Comparison of ENCODE assay signal across 8 mouse cellular contexts in genomic region chr14:46761186-46761585, GRCm38 (mm10). TPM values are rescaled to one million over a fixed set of nuclear protein-coding genes. Genes with fewer than 3 reads are reported as not detected.
A peak's percentile ranks its signal among the peaks of the same experiment; 100 is the strongest.
DNase-seq lines count a peak whose midpoint lies in the region; ATAC-seq and TF ChIP-seq lines count a peak whose summit lies in the region.

No protein-coding gene starts in this region.

- H3K9ac ChIP-seq in midbrain, postnatal 0 days (replicated peaks; ENCODE audit: low read length, poor library complexity, severe bottlenecking) = peak overlapping the region; percentile 78

- peak overlapping the region; percentile 67; the same call in 1 of the 2 replicates for H3K4me3 ChIP-seq in layer of hippocampus, adult 2 months
- H3K4me3 ChIP-seq in midbrain, postnatal 0 days (ENCODE audit: low read depth, low read length) = peak overlapping the region; percentile 76

- no peak for TF ChIP-seq CTCF in layer of hippocampus, adult 2 months (conservative IDR thresholded peaks at IDR 0.05)
- no peak for TF ChIP-seq CTCF in midbrain, postnatal 0 days (IDR thresholded peaks at IDR 0.05)

- H3K9me3 ChIP-seq in midbrain, postnatal 0 days (ENCODE audit: low read length) = no peaks in the 10 kb centered on the region

- no peak; the same call in 1 of the 2 replicates for ATAC-seq in midbrain, postnatal 0 days (ENCODE audit: low FRiP score)

- no peak for DNase-seq in layer of hippocampus, adult 2 months (ENCODE audit: low spot score in 2 of 2)
- no peak for DNase-seq in layer of hippocampus, postnatal 14 days (ENCODE audit: low spot score in 2 of 2)
- peak; percentile 16 for DNase-seq in embryo, embryonic 11 days
- peak; percentile 41 for DNase-seq in induced T-regulatory cell, adult 2 months (ENCODE audit: low read depth)
- no peak for DNase-seq in midbrain, postnatal 0 days (ENCODE audit: low spot score)
- no peak for DNase-seq in T-cell, adult 2 months (ENCODE audit: low spot score)
- DNase-seq in layer of hippocampus, adult 18-20 months (ENCODE audit: low spot score in 2 of 2) = no peak
- DNase-seq in layer of hippocampus, adult 11-12 months (ENCODE audit: low spot score) = no peak

- 45% methylated on average over 6 of the region's 6 CpGs for WGBS in midbrain, postnatal 0 days

- no peak overlapping the region for H3K27ac ChIP-seq in layer of hippocampus, adult 2 months
- H3K27ac ChIP-seq in midbrain, postnatal 0 days (ENCODE audit: low read depth, low read length) = no peak overlapping the region

- peak overlapping the region; percentile 92 for H3K4me2 ChIP-seq in midbrain, postnatal 0 days (ENCODE audit: low read depth, low read length, poor library complexity, severe bottlenecking)

- H3K36me3 ChIP-seq in midbrain, postnatal 0 days (ENCODE audit: insufficient read depth, low read length) = no peaks in the 10 kb centered on the region

- no peaks in the 10 kb centered on the region; the same call in 1 of the 2 replicates for H3K4me1 ChIP-seq in midbrain, postnatal 0 days (ENCODE audit: insufficient read depth, low read length)

- no peaks in the 10 kb centered on the region for H3K27me3 ChIP-seq in midbrain, postnatal 0 days (ENCODE audit: insufficient read depth, low read length)

RNA-seq across cellular contexts. Expression of gene Cdkn3, which starts 0.8 kb away (rescaled TPM):
- under 1 TPM; 0.56 to 0.81 TPM for total RNA-seq in layer of hippocampus, adult 2 months (2021)
- total RNA-seq in layer of hippocampus, postnatal 14 days (2021) = 1 to 10 TPM in 1 of 2 experiments, under 1 TPM in 1; 0.44 to 1.0 TPM
- total RNA-seq in midbrain, postnatal 0 days (2014; rRNA removed) = 0.71 and 5.8 TPM in 2 replicates
- 5.9 and 7.1 TPM in 2 replicates for polyA plus RNA-seq in midbrain, postnatal 0 days (2015; fragmentation: Nextera tagmentation; extraction: Ambion mirVana)
- total RNA-seq in layer of hippocampus, adult 18-20 months (2021) = not detected

RNA-seq across cellular contexts. Expression of gene Cnih1, which starts 27.0 kb away (rescaled TPM):
- 10 to 100 TPM; 70.1 to 79.6 TPM for total RNA-seq in layer of hippocampus, adult 2 months (2021)
- 10 to 100 TPM; 66.1 to 69.6 TPM for total RNA-seq in layer of hippocampus, postnatal 14 days (2021)
- total RNA-seq in midbrain, postnatal 0 days (2014; rRNA removed) = 91.7 and 104 TPM in 2 replicates
- 207 and 218 TPM in 2 replicates for polyA plus RNA-seq in midbrain, postnatal 0 days (2015; fragmentation: Nextera tagmentation; extraction: Ambion mirVana)
- 10 to 100 TPM; 73.6 to 78.1 TPM for total RNA-seq in layer of hippocampus, adult 18-20 months (2021)

Comparison
In these comparisons a context has a peak if more than half of its experiments do, and no peak if none do; other contexts are left out.
1. DNase-seq: peak in embryo, embryonic 11 days (single experiment) and induced T-regulatory cell, adult 2 months (single experiment); none in layer of hippocampus, adult 2 months (0 of 2), layer of hippocampus, postnatal 14 days (0 of 2), midbrain, postnatal 0 days (single experiment), T-cell, adult 2 months (single experiment), layer of hippocampus, adult 18-20 months (0 of 2) and layer of hippocampus, adult 11-12 months (single experiment).